Mouse (Mus musculus): ENCODE results near the gene Zfp458. TPM values are rescaled to one million over a fixed set of nuclear protein-coding genes. Genes with fewer than 3 reads are reported as not detected.

The Zfp458 gene
- 1.8 TPM for total RNA-seq (2023)

DNA sequence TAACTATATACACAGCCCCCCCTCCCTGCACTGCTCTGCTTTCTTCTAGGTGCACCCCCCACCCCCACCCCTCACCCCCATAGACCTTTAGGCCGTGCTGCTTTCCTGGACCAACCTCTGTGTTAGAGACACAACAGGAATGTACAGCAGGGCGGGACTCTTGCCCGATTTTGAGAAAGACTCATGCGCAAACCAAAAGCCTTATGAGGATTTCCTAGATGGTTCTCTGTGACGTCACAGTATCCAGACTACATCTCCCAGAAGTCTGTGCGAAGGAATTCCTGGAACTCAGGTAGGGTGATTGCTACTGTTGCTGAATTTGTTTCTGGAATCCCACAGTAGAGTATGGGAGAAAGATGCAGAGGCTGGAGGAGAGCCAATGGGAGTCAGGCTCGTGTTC is at the start of gene Zfp458:
Zfp458 (minus strand) TSS at position 153 of the 400 bp plus-strand sequence.

DNA sequence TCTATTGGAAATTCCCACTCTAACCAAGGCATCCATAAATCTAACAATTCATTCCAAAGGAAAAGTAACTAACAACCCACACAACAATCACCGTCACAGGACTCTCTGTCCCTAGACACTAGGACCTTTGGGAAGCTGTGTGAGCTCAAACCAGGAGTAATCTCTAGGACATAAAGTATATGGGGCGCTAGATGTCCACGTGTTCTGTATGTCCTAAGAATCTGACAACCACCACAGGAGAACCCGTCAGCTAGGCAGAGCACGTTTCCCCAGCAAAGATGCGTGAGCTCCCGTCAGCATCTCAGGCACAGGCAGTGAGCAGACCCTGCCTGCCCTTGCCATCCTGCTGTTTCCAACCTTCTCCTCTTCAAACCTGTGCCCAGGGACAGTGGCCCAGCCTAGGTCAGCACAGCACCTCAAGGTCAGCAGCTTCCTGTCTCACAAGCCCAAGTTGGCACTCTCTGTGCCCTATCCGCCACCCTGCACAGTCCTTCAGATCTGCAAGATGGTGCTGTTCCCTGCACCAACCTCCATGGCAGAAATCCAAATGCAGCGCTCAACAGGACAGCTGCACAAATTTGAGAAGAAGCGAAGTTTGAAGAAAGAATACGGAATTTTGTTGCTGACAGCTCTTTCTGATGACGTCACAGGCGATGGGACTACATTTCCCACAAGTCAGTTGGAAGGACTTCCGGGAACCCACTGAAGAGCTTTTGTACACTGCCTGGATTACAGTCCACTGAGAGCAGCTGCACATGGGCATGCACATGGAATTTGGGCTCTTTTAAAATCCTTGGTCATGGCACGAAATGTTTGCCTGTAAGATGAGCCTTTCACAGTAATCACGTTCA is 27.8 kb upstream of the Zfp458 start, which contains the start of gene Zfp457:
Zfp457 (minus strand) TSS at position 664 of the 851 bp plus-strand sequence.

Other genes with a start within 250 kb of the Zfp458 start
- 4.6 TPM for gene Zfp712, start 217.3 kb downstream of the Zfp458 start, total RNA-seq (2023)
- gene Zfp708, start 180.5 kb downstream of the Zfp458 start, total RNA-seq (2023), result 0.83 TPM
- gene Gm28557, start 169.9 kb downstream of the Zfp458 start, total RNA-seq (2023), result 5.5 TPM
- not detected for gene Rslcan18, start 162.2 kb downstream of the Zfp458 start, total RNA-seq (2023)
- 3.3 TPM for gene Zfp759, start 156.8 kb downstream of the Zfp458 start, total RNA-seq (2023)
- 6.3 TPM for gene Rsl1, start 105.3 kb downstream of the Zfp458 start, total RNA-seq (2023)
- 1.5 TPM for gene Zfp455, start 84.0 kb downstream of the Zfp458 start, total RNA-seq (2023)
- 1.5 TPM for gene Zfp457, start 28.0 kb upstream of the Zfp458 start, total RNA-seq (2023)
- gene Zfp595, start 54.1 kb upstream of the Zfp458 start, total RNA-seq (2023), result 12.8 TPM
- gene Gm28044, start 82.1 kb upstream of the Zfp458 start, total RNA-seq (2023), result 5.7 TPM
- gene Zfp953, start 82.1 kb upstream of the Zfp458 start, total RNA-seq (2023), result 5.2 TPM
- gene Gm28041, start 97.3 kb upstream of the Zfp458 start, total RNA-seq (2023), result 1.7 TPM
- 5.5 TPM for gene Zfp456, start 97.3 kb upstream of the Zfp458 start, total RNA-seq (2023)
- gene Zfp429, start 121.4 kb upstream of the Zfp458 start, total RNA-seq (2023), result 11.6 TPM
- 4.3 TPM for gene Zfp459, start 143.0 kb upstream of the Zfp458 start, total RNA-seq (2023)
- 8.9 TPM for gene Zfp874a, start 173.2 kb upstream of the Zfp458 start, total RNA-seq (2023)
- gene Zfp874b, start 205.8 kb upstream of the Zfp458 start, total RNA-seq (2023), result 22.2 TPM
- gene Zfp58, start 222.1 kb upstream of the Zfp458 start, total RNA-seq (2023), result 11.8 TPM
- not detected for gene Gm26965, start 247.7 kb upstream of the Zfp458 start, total RNA-seq (2023)
- 19.9 TPM for gene Zfp87, start 247.7 kb upstream of the Zfp458 start, total RNA-seq (2023)

Measured in CD4-positive naive resting alpha-beta T cell, adult 57 days (primary cell).